Mouse (Mus musculus): Measurements from ENCODE around the gene Rasip1. TPM values are rescaled to one million over a fixed set of nuclear protein-coding genes. Genes with fewer than 3 reads are reported as not detected.

Gene Rasip1
- polyA plus RNA-seq, 1 experiment = 11.6 TPM

DNA sequence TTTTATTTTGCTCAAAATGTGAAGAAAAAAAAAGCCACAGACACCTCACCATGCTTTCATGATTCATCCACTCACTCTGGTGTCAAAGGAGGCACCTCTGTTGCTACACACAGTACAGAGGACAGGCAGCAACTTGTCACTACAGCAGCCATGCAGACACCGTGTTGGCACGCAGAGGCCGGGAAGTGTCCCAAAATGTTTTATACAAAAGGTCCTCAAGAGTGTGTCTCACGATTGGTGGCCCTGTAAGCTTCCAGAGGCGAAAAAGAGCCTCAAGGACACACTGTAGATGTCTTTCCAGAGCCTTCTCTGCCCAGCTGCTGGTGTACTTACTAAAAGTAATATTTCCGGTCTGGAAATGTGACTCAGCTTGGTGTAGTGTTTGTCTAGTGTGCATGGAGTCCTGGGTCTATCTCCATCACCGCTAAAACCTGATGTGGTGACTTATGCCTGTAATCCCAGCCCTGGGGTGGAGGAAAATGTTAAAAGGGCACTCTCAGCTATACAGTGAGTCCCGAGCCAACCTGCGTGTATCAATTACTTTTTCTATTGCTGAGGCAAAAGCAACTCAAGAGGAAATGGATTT lies 21.5 kb upstream of the Rasip1 start:
- WGBS = 55% methylated on average over 9 of the region's 9 CpGs
- TF ChIP-seq CTCF (IDR thresholded peaks at IDR 0.05; ENCODE audit: extremely low read depth, insufficient read length, insufficient replicate concordance, low read depth, low read length) (no peak), POLR2A (IDR thresholded peaks at IDR 0.05; ENCODE audit: low read depth, low read length) (no peak)
- no peaks in the 10 kb centered on the region for H3K36me3 ChIP-seq (ENCODE audit: control insufficient read depth, insufficient read depth, low read length)
- no peak overlapping the region for H3K4me3 ChIP-seq (ENCODE audit: low read depth, low read length)
- H3K27ac ChIP-seq (ENCODE audit: insufficient read depth, low read depth, low read length) = no peak overlapping the region
- H3K4me1 ChIP-seq (ENCODE audit: control insufficient read depth, insufficient read depth, insufficient read length, low read length) = 0 out of 2 replicates have a peak, but pooled peaks cover 5% of the 10 kb centered on the region
- peaks cover 19% of the 10 kb centered on the region for H3K27me3 ChIP-seq (ENCODE audit: control insufficient read depth, insufficient read depth, low read length)

DNA sequence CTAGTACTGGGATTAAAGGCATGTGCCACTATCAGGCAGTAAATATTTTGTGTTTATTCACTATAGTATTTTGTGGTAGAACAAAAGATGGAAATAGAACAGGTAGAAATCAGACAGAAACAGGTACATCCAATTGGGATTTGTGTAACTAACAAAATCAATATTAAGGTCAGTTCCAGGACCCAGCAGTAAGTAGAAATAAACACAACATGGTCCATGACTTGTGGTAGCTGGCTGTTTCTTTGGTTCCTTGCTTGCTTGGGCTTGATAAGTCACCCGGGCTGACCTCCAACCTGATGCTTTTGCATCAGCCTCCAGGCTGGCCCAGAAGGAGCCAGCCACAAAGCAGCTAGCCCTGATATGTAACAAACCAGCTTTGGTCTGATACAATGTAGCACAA lies 17.8 kb upstream of the Rasip1 start:
- no peaks in the 10 kb centered on the region for H3K36me3 ChIP-seq (ENCODE audit: control insufficient read depth, insufficient read depth, low read length)
- H3K4me1 ChIP-seq (ENCODE audit: control insufficient read depth, insufficient read depth, insufficient read length, low read length) = no peaks in the 10 kb centered on the region
- no peak overlapping the region for H3K4me3 ChIP-seq (ENCODE audit: low read depth, low read length)
- peaks cover 21% of the 10 kb centered on the region for H3K27me3 ChIP-seq (ENCODE audit: control insufficient read depth, insufficient read depth, low read length)
- WGBS = 53% methylated on average over 1 of the region's 1 CpGs
- H3K27ac ChIP-seq (ENCODE audit: insufficient read depth, low read depth, low read length) = no peak overlapping the region
- TF ChIP-seq POLR2A (IDR thresholded peaks at IDR 0.05; ENCODE audit: low read depth, low read length) = no peak
- no peak for TF ChIP-seq CTCF (IDR thresholded peaks at IDR 0.05; ENCODE audit: extremely low read depth, insufficient read length, insufficient replicate concordance, low read depth, low read length)

DNA sequence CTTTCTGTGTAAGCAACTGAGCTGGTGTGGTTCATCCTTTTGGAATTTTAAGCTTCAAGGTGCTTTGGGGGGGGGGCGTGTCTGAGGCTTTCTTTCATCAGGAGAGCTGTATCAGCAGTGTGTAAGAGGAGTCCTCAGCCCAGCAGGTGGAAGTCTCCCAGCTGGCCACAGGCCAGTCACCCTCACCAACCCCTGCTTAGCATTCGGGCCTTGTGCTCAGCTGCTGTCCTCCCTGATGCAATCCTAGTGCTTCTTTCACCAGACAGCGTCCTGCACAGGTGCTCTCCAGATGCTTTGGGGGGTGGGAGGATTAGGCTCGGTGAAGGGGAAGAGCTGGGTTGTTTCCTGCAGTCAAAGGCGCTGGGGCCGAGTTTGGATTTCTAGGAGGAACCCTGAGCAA lies 11.0 kb upstream of the Rasip1 start:
- Histone ChIP-seq H3K4me1 (ENCODE audit: control insufficient read depth, insufficient read depth, insufficient read length, low read length) (peaks cover 5% of the 10 kb centered on the region), H3K36me3 (ENCODE audit: control insufficient read depth, insufficient read depth, low read length) (no peaks in the 10 kb centered on the region), H3K27me3 (ENCODE audit: control insufficient read depth, insufficient read depth, low read length) (peaks cover 35% of the 10 kb centered on the region), H3K4me3 (ENCODE audit: low read depth, low read length) (no peak overlapping the region), H3K27ac (ENCODE audit: insufficient read depth, low read depth, low read length) (no peak overlapping the region)
- 30% methylated on average over 6 of the region's 6 CpGs for WGBS
- TF ChIP-seq POLR2A (IDR thresholded peaks at IDR 0.05; ENCODE audit: low read depth, low read length) = no peak
- TF ChIP-seq CTCF (IDR thresholded peaks at IDR 0.05; ENCODE audit: extremely low read depth, insufficient read length, insufficient replicate concordance, low read depth, low read length) = no peak

DNA sequence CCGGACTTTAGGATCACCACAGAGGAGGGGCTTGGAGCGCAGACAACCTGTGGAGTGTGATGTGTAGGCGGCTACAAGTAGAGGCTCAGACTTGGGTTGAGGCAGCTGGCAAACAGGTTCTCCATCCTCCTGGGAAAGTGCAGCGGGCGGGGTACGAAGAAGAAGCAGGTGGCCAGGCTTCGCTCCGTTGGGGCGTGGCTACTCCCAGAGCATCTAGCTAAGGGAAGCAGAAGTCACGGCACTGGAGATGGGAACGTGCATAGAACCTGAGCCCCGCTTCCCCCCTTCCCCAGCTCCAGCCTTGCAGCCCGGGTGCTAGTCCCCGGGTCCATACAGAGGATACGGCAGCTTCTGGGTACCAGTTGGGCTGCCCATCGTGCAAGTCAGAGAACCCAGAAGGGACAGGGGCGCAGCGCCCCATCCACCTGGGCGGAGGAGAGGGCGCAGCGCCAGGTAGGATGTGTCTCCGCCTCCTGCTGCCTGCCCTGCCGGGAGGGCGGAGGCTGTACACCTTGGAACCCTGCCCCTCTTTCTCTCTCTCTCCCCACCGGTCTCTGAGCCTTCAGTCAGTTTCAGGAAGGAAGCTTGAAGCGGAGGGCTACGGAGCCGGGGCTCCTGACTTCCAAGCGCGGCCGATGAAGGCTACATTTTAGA lies 10.1 kb upstream of the Rasip1 start, which contains the start of gene Fut1:
TSS of gene Fut1 (plus strand) at position 248 of the 654 bp plus-strand sequence.
- H3K27ac ChIP-seq (ENCODE audit: insufficient read depth, low read depth, low read length) = no peak within 1 kb of the TSS
- H3K4me3 ChIP-seq (ENCODE audit: low read depth, low read length) = peak within 1 kb of the TSS; percentile 31
- no peak for TF ChIP-seq CTCF (IDR thresholded peaks at IDR 0.05; ENCODE audit: extremely low read depth, insufficient read length, insufficient replicate concordance, low read depth, low read length)
- no peak for TF ChIP-seq POLR2A (IDR thresholded peaks at IDR 0.05; ENCODE audit: low read depth, low read length)
- WGBS = 5% methylated on average over 31 of the region's 31 CpGs
- peaks cover 5% of the 10 kb centered on the region for H3K4me1 ChIP-seq (ENCODE audit: control insufficient read depth, insufficient read depth, insufficient read length, low read length)
- H3K27me3 ChIP-seq (ENCODE audit: control insufficient read depth, insufficient read depth, low read length) = peaks cover 35% of the 10 kb centered on the region
- H3K36me3 ChIP-seq (ENCODE audit: control insufficient read depth, insufficient read depth, low read length) = no peaks in the 10 kb centered on the region

DNA sequence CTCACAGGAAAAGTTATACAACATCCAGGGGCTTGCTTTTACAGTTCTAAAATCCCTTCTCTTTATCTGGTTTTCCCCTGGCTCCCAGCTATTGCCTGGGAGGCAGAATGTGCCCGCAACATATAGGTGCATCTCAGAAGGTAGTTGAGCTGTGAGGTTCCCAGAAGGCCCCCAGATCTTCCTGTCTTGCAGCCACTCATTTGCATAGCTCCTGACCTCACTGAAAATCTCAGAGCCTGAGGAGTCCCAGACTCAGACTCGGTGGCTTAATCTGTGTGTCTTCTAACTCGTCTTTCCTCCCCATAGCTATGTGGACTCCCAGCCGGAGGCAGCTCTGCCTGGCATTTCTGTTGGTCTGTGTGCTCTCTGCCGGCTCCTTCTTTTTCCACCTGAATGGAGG lies 9.0 kb upstream of the Rasip1 start:
- Histone ChIP-seq H3K4me1 (ENCODE audit: control insufficient read depth, insufficient read depth, insufficient read length, low read length) (peaks cover 5% of the 10 kb centered on the region), H3K27me3 (ENCODE audit: control insufficient read depth, insufficient read depth, low read length) (peaks cover 35% of the 10 kb centered on the region), H3K36me3 (ENCODE audit: control insufficient read depth, insufficient read depth, low read length) (no peaks in the 10 kb centered on the region), H3K27ac (ENCODE audit: insufficient read depth, low read depth, low read length) (no peak overlapping the region), H3K4me3 (ENCODE audit: low read depth, low read length) (no peak overlapping the region)
- WGBS = 87% methylated on average over 5 of the region's 5 CpGs
- TF ChIP-seq POLR2A (IDR thresholded peaks at IDR 0.05; ENCODE audit: low read depth, low read length) = no peak

DNA sequence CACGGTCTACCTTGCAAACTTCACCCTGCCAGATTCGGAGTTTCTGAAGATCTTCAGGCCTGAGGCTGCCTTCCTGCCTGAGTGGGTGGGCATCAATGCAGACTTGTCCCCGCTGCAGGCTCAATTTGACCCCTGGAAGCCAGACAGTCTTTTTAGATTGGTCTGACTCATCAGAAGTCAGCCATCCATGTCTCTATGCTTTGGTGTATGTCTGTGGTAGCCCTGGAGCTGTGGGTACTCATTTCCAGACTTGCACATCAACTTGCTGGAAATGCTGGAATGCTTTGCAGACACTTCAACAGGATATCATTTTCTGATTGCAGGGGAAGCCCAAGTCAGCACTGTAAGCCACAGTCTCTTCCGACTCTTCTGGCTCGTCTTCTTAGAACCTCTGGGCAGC lies 7.7 kb upstream of the Rasip1 start:
- TF ChIP-seq POLR2A (IDR thresholded peaks at IDR 0.05; ENCODE audit: low read depth, low read length) = no peak
- TF ChIP-seq CTCF (IDR thresholded peaks at IDR 0.05; ENCODE audit: extremely low read depth, insufficient read length, insufficient replicate concordance, low read depth, low read length) = no peak
- peaks cover 5% of the 10 kb centered on the region for H3K4me1 ChIP-seq (ENCODE audit: control insufficient read depth, insufficient read depth, insufficient read length, low read length)
- no peak overlapping the region for H3K4me3 ChIP-seq (ENCODE audit: low read depth, low read length)
- no peaks in the 10 kb centered on the region for H3K36me3 ChIP-seq (ENCODE audit: control insufficient read depth, insufficient read depth, low read length)
- peaks cover 33% of the 10 kb centered on the region for H3K27me3 ChIP-seq (ENCODE audit: control insufficient read depth, insufficient read depth, low read length)
- WGBS = 96% methylated on average over 5 of the region's 5 CpGs
- no peak overlapping the region for H3K27ac ChIP-seq (ENCODE audit: insufficient read depth, low read depth, low read length)

DNA sequence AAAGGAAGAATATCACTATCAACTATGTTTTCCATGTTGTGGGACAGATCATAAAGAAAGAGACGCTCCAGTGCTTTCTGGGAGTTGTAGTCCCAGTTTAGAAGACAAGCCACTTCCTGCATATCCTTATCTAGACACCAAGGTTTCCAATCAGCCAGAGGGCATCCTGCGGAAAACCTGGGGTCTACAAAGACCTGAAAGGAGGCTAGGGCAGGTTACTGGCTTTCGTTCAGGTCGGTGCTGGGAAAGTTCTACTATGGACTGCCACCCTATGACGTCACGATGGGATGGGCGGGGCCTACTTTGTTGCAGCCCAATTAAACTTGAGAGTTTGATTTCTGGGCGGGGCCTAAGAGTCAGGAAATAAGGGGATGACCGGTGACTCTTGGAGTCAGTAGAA lies 5.8 kb upstream of the Rasip1 start, which contains the start of gene Izumo1:
TSS of gene Izumo1 (plus strand) at position 369 of the 400 bp plus-strand sequence.
- Histone ChIP-seq H3K27me3 (ENCODE audit: control insufficient read depth, insufficient read depth, low read length) (peaks cover 24% of the 10 kb centered on the region), H3K36me3 (ENCODE audit: control insufficient read depth, insufficient read depth, low read length) (no peaks in the 10 kb centered on the region)
- WGBS = 40% methylated on average over 9 of the region's 9 CpGs

More for the DNA sequence above, 5.8 kb upstream of the Rasip1 start, which contains the start of gene Izumo1:
- TF ChIP-seq POLR2A (IDR thresholded peaks at IDR 0.05; ENCODE audit: low read depth, low read length) = no peak
- no peak within 1 kb of the TSS for H3K27ac ChIP-seq (ENCODE audit: insufficient read depth, low read depth, low read length)
- H3K4me3 ChIP-seq (ENCODE audit: low read depth, low read length) = no peak within 1 kb of the TSS
- peaks cover 5% of the 10 kb centered on the region for H3K4me1 ChIP-seq (ENCODE audit: control insufficient read depth, insufficient read depth, insufficient read length, low read length)

All from small intestine, adult 2 months (tissue).